Mouse (Mus musculus) layer of hippocampus, adult 9-10 months (tissue): ENCODE data around the gene Cacng5.

Experiments used
- DNase-seq: peaks from one replicate; pipeline ENCODE4 v3.0.0; 2022; ENCODE audit warnings: low spot score

Cacng5 gene

DNA sequence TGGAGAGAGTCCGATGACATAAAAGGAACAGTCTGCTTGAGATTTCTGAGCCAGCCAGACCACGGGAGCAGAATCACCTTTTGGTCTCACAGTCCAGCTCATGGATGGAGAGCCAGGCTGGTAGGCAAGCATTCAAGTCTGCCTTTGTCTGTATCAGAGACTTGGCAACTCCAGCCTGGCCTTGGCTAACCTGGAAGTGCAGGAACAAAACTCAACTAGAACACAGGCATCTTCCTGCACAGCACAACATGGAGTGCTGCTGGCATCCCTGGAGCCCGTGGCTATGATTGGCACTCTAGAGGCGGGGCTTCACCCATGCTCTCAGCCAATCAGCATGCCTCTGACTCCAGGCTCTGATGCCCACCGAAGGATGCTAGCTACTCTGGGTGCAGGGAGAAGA is 38.0 kb downstream of the Cacng5 start:
- DNase-seq: no peak

DNA sequence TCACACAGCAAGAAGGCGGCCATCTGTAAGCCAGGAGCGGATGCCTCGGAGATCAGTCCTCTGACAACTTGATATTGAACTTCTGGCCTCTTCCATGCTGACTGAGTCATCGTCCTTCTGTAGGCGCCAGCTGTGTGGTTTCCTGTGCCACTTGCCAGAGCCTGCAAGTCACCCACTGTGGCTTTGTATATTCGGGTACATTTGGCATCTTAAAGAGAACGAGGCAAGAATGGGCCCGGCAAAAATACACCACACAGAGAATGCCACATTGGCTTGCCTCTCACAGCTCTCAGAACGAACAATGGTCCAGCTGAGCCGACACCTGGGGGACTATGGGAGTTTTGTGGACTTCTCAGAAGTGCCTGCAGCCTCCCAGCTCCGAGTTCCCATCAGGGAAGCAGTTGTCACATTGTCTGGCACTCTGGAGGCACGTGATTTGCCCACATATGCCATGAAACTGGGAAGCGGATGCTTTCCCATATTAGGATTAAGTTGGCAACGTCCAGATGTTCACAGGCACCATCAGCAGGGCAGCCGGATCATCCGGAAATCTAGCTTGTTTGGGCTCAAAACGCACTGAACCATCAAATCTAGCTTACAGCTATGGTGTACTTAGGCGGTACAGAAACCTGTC is 38.9 kb downstream of the Cacng5 start:
- DNase-seq: no peak

DNA sequence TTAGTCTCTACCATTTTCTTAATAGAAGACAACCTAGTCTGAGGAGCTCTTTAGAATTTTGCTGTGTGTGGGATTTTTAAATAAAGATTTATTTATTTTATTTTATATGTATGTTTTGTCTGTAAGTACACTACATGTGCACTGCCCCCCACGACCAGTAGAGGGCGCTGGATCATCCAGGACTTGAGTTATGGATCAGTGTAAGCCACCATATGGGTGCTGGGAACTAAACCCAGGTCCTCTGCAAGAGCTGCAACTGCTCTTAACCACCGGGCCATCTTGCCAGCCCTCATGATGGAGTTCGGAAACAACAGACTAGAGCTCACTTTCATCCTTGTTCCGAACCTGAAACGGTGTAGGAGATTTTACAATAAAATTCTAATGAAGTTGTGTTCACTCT is 42.1 kb downstream of the Cacng5 start:
- no peak for DNase-seq

DNA sequence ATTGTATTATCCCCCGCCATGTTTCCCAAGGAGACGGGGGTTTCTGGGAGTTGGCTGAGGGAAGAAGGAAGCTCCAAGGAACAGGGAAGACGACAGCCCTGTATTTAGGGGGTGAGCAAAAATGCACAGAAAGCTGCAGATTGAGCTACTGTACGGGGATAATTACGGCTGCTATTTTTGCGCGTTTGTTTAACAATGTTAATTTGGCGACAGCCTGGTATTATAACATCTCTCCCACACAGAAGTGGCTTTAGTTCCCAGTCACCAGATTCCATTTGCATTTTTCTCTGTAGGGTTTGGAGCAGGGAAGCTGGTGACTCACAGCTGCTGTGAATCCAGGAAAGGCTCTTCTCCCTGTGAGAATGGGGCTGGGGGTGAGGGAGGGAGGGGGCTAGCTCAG is 47.3 kb downstream of the Cacng5 start:
- DNase-seq: no peak

DNA sequence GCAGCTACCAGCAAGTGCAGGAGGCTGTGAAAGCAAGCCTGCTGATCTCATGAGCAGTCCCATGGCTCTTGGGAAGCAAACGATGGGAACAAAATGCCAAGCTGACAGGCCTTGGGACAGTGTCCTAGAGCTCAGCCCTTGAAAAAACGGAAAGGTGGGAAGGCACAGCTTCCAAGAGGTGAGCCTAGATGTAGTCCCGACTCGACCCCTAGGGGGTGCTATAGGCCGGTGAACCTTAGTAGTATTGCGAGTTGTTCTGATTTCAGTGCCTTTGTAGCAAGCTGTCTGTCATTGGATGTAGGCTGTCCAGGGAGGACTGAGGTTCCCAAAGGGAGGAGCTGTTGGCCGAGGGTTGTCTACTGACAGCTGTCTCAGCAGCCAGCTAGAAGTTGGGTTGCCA is 49.7 kb downstream of the Cacng5 start:
- DNase-seq: peak; percentile 83

DNA sequence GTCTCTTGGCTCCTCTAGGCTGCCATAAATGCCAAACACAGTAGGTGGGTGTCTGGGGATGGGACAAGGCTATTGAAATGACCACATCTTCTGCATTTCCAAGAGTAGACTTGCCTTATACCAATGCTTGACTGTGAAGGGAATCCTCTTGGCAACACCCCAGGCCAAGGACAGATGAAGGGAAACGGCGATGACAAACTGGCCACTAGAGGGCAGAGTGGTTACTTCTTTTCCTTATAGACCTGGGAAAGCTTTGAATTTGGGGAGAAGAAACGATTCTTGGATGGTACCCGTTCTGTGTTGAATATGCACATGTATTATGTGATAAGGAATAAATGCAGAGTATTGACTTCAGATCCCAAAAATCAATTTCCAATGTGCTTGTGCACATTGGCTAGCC is 50.8 kb downstream of the Cacng5 start:
- DNase-seq: peak; percentile 66

DNA sequence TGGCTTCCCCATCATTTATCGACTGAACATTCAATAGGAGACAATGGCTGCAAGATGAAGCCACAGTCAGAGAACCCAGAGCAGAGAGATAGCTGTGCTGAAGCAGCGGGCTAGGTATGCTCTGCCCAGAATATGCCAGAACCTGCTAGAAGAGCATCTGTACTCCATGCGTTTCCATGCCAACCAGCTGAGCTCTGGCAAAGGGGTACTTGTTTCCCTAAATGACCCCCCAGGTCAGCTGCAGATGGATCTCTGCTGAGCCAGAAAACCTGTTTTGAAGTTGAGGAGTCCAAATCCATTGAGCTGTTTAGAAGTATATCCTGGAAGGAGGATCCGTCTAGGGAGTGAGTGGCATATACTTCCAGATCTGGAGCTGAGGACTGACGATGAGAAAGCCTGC is 53.1 kb downstream of the Cacng5 start:
- DNase-seq: no peak

DNA sequence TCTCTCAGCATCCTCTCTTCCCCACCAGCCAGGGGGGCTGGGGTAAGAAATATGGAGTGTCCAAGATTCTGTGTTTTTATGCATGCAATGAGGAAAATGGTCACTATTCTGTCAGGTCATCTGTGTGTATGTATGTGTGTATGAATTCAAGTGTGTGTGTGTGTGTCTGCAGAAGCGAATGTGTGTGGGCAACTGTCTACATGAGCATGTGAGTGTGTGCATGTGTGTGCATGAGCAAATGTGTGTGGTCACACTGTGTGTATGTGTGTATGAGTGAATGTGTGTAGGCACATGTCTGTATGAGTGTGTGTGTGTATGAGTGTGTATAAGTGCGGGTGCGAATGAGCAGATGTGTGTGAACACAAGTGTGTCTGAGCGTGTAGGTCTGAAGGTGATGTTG is 55.0 kb downstream of the Cacng5 start:
- no peak for DNase-seq

DNA sequence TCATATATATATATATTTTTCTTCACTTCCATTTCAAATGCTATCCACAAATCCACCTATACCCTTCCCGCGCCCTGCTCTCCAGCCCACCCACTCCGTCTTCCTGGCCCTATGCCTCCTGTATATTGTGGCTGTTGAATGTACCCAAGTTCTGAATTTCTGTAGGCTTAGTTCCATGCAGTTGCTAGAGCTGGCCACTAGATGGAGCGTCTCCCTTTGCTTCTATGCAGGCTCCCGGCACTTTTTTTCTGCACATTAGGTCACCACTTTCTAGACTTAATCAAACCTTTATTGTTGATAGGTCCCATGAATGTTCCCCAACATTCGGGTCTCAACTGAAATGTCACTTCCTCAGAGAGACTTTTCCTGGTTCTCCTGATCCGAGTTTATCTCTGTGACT is 55.6 kb downstream of the Cacng5 start:
- DNase-seq: no peak

DNA sequence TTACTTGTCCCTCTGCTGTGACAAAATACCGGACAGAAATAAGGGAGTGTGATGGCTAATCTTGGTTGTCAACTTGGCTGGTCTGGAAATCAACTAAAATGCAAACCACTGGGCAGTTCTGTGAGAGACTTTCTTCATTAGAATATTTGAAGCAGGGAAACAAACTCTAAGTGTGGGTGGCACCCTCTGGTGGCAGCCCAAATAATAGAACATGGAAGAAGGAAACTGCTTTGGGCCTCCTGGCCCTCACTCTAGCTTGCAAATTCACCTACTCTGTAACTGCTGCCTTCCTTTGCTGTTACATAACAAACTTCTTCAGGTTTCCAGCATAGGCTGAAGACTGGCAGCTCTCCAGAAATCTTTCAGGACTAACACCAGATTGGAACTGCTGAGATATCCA is 61.8 kb downstream of the Cacng5 start:
- DNase-seq: no peak

DNA sequence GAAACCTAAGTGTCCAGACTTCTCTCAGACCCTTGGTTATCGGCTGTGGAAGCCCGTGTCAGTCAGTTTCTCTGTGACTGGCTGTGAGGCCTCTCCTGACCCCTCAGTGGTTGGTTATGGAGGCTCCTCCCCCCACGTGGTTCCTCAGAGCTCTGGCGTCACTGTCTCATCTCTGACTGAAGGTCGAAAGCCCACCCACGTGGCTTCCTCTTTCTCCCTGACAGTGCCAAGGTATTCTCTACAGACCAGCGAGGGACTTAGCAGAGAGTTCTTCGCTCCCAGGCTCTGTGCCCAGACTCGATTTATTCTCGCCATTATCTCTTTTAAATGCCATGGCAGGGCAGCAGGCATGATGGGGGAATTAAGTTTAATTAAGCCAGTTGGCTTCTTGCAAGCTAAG is 65.2 kb downstream of the Cacng5 start:
- DNase-seq: no peak

DNA sequence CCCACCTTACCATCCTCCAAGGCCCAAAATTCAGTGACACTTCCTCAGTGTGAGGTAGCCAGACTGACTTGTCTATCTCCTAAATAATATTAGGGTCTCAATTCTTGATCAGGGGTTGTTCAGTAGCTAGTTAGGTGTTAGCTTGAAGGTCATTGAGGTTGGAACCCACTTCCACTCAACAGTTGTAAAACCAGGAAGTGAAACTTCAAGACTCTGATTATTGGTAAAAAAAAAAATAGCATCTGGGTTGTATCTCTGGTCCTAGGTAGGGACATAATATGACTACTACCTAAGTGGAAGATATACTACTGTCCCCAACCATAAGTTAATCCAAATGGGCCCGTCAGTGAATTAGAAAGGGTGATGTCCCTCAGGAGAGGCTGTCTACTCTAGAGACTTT is 70.7 kb downstream of the Cacng5 start:
- no peak for DNase-seq

DNA sequence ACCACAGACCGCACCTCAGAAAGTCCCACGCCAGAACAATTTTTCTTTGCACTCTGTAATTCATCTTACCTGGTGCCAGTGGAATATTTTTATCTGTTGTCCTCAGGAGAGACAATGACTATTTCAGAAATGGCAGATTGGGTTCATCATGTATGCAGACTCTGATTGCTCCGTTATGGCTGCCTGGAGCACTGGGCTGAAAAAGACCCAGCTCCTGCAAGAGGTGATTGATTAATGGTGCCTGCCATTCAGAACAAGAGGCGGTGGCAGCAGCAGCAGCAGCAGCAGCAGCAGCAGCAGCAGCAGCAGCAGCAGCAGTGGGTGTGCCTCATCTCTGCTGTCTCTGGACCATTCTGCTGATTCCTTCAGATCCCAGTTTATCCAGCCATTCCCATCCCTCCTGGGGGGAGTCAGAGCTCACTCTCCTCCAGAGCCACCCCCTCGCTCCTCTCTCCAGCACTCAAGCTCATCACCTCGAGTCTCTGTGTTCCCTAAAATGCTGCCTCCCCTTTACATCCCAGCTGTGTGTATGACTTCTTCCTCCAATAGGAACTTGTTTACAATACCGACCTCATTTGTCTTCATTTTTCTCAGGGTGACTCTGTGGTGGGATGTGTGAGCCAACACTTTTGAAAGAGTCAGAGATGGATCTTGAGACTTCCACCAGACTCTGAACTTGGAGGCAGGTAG is 81.4 kb downstream of the Cacng5 start:
- DNase-seq: no peak
